Mouse (Mus musculus) hindbrain, embryonic 13.5 days (tissue): ENCODE measurements around the gene Gm20219. TPM values are rescaled to one million over a fixed set of nuclear protein-coding genes. Genes with fewer than 3 reads are reported as not detected.

Experiments
- ATAC-seq: fragments of 200-750 bp; cut with Nextera tagmentation; 2 replicates; pipeline ENCODE4 v1.8.0; 2017; ENCODE audit warnings: moderate TSS enrichment; ENCODE audit not compliant: low FRiP score
- H3K27ac ChIP-seq: fragments of 300-500 bp; sonication (generic); 2 replicates; pipeline ENCODE4 v1.5.1; 2015; ENCODE audit warnings: inconsistent platforms, mild to moderate bottlenecking, moderate library complexity
- H3K27me3 ChIP-seq: fragments of 300-500 bp; sonication (generic); 2 replicates; pipeline ENCODE4 v1.6.1; 2015; ENCODE audit warnings: mild to moderate bottlenecking, inconsistent platforms
- H3K36me3 ChIP-seq: fragments of 300-500 bp; sonication (generic); 2 replicates; pipeline ENCODE4 v1.6.1; 2015; ENCODE audit warnings: mild to moderate bottlenecking, inconsistent platforms
- H3K4me1 ChIP-seq: fragments of 300-500 bp; sonication (generic); replicated peaks from 2 replicates; pipeline ENCODE4 v1.6.1; 2015; ENCODE audit warnings: inconsistent platforms
- H3K4me2 ChIP-seq: fragments of 300-500 bp; sonication (generic); 2 replicates; pipeline ENCODE4 v1.6.1; 2015; ENCODE audit warnings: inconsistent platforms, mild to moderate bottlenecking, moderate library complexity
- H3K4me3 ChIP-seq: fragments of 300-500 bp; sonication (generic); 2 replicates; pipeline ENCODE4 v1.5.1; 2015; ENCODE audit warnings: mild to moderate bottlenecking, inconsistent platforms
- H3K9ac ChIP-seq: fragments of 300-500 bp; sonication (generic); 2 replicates; pipeline ENCODE4 v1.6.1; 2015; ENCODE audit warnings: mild to moderate bottlenecking, inconsistent platforms
- H3K9me3 ChIP-seq: fragments of 300-500 bp; sonication (generic); 2 replicates; pipeline ENCODE4 v1.6.1; 2016; ENCODE audit warnings: inconsistent platforms
- WGBS: fragments of 180-500 bp; shearing (Covaris S2); methylation state at CpG from one replicate; pipeline ENCODE4 v1.1.7; 2015; 5-methylcytosine and 5-hydroxymethylcytosine counted together
- polyA plus RNA-seq: library from polyadenylated mRNA; unstranded; fragments of >200 nt; fragmentation: Nextera tagmentation; extraction: Ambion mirVana; gene quantifications from 2 replicates; pipeline ENCODE4 v1.2.1, GENCODE M21; 2015

Gene Gm20219
- polyA plus RNA-seq, 1 experiment from 2014 or later: 1.8 TPM

DNA sequence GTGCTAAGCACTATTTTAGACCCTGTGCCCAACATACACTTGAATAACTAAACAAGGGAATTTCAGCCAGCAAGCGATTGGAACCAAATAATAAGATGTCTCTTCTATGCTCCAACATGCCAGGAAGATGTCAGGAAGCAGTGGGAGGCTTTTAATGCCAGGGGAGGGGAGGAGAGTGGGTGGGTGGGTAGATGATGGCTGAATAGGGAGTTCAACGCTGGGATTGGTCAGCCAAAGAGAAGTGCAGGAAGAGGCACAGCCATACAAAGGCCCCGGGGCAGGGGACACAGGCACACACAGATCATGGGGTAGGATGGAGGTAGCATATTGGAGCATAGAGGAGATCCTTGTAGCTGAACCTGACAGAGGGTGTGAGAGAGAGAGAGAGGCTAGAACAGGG lies 17.3 kb downstream of the Gm20219 start:
- no peak overlapping the region for H3K9ac ChIP-seq
- H3K9me3 ChIP-seq: no peaks in the 10 kb centered on the region
- peak; percentile 33 for ATAC-seq
- no peak overlapping the region for H3K4me3 ChIP-seq
- peak overlapping the region; percentile 71 for H3K27ac ChIP-seq
- WGBS: 38% methylated on average over 3 of the region's 3 CpGs
- H3K27me3 ChIP-seq: no peaks in the 10 kb centered on the region
- H3K4me1 ChIP-seq: peaks cover 41% of the 10 kb centered on the region
- no peaks in the 10 kb centered on the region for H3K36me3 ChIP-seq
- no peak overlapping the region for H3K4me2 ChIP-seq

DNA sequence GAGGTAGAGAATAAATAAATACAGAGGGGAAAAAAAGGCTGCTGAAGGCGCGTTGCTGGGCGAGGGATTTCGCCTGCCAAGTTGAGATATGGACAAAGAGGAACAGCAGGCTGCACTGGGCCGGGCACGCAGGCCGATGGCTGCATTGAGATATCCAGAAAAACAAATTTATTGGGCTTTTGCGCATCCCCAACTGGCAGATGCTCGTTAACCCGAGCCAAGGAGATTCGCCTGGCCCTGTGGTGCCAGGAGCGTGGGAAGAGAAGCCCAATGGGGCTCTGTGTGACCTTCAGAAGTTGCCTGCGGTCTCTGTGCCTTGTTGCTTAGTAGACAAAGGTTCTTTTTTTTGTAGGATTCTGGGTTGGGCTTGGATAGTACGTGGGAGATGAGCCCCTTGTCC lies 18.0 kb downstream of the Gm20219 start:
- Histone ChIP-seq H3K4me3 (no peak overlapping the region), H3K27ac (peak overlapping the region; percentile 71), H3K36me3 (no peaks in the 10 kb centered on the region), H3K9ac (peak overlapping the region; percentile 21; the same call in 1 of the 2 replicates), H3K4me1 (peaks cover 41% of the 10 kb centered on the region), H3K27me3 (no peaks in the 10 kb centered on the region), H3K4me2 (no peak overlapping the region), H3K9me3 (no peaks in the 10 kb centered on the region)
- WGBS: 36% methylated on average over 14 of the region's 14 CpGs
- peak; percentile 63 for ATAC-seq

DNA sequence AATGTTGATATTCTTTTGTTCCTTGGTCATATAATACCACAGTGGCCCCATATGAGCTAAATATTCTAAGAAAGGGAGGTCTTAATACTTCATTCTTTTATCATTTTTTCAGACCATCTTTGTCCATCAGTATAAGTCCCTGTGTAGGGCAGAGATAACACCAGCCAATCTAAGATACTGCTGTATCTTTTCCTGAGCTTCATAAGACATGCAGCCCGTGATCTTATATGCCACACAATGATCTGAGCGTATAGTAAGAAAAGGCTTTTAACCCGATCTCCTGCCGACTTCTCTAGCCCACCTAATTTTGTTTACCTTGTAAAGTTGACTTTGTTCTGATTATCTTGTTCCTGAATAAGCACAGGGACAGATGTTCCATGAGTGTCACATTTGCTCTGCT lies 29.2 kb downstream of the Gm20219 start:
- Histone ChIP-seq H3K9me3 (no peaks in the 10 kb centered on the region), H3K36me3 (no peaks in the 10 kb centered on the region), H3K27me3 (no peaks in the 10 kb centered on the region), H3K4me3 (no peak overlapping the region), H3K4me2 (no peak overlapping the region), H3K9ac (no peak overlapping the region), H3K4me1 (no peaks in the 10 kb centered on the region), H3K27ac (no peak overlapping the region)
- ATAC-seq: no peak
- 75% methylated on average over 4 of the region's 4 CpGs for WGBS

DNA sequence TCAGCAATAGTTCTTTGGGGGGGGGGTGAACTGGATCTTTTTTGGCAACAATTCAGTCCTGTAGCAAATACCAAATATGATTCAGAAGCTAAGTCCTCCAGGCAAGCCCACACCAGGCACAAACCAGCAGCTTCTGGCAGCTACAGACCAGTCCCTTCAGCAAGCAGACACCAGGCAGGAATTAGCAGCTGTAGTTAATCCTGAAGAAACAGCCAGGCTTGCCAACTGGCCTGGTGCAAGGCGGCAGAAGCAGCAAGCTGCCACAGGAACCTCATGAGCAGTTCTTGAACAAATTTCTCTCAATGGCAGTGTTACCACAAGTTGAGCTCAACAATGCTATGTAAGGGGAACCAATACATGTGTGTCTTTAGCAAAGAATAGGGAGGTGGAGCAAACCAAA lies 31.4 kb downstream of the Gm20219 start:
- Histone ChIP-seq H3K27me3 (no peaks in the 10 kb centered on the region), H3K4me2 (no peak overlapping the region), H3K36me3 (no peaks in the 10 kb centered on the region), H3K9me3 (no peaks in the 10 kb centered on the region), H3K4me1 (no peaks in the 10 kb centered on the region), H3K27ac (no peak overlapping the region), H3K4me3 (no peak overlapping the region), H3K9ac (no peak overlapping the region)
- no peak for ATAC-seq
- 57% methylated on average over 1 of the region's 1 CpGs for WGBS

DNA sequence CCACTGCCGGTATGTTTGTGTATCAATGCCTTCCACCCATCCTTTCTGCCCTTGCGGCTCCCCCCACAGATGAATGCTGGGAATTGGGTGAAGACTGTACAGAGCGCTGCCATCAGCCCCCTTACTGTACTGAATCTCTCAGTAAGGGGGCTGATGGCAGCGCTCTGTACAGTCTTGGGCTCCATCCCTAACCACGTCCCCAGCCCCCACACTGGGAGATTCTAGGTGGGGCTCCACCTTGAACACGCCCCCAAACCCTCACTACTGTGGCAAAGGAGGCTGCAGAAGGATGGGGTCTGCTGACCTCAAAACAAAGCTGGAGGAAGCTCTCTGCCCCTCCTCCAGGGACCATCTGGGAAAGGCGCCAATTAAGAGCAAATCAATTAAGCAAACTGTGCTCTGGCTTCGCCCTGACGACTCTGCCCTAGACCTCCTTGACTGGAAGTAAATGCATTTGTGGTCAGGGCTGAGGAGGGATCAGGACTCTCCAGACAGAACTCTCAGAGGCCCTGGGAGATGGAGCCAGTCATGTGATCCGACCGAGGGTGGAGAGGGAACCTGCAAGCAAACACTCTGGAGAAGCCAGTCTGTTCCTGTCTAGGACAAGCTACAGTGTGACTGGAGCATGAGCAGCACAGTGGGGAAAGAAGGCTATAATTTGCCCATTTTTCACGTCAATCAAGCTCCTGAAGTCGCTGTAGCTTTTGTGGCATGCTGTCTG lies 38.3 kb downstream of the Gm20219 start:
- H3K4me3 ChIP-seq: no peak overlapping the region
- H3K27ac ChIP-seq: peak overlapping the region; percentile 62
- 11% methylated on average over 13 of the region's 13 CpGs for WGBS
- peak; percentile 68 for ATAC-seq
- H3K9me3 ChIP-seq: no peaks in the 10 kb centered on the region; the same call in 1 of the 2 replicates
- H3K4me2 ChIP-seq: peak overlapping the region; percentile 36
- H3K9ac ChIP-seq: peak overlapping the region; percentile 29; the same call in 1 of the 2 replicates
- H3K36me3 ChIP-seq: no peaks in the 10 kb centered on the region
- peaks cover 27% of the 10 kb centered on the region for H3K4me1 ChIP-seq
- peaks cover 38% of the 10 kb centered on the region for H3K27me3 ChIP-seq

DNA sequence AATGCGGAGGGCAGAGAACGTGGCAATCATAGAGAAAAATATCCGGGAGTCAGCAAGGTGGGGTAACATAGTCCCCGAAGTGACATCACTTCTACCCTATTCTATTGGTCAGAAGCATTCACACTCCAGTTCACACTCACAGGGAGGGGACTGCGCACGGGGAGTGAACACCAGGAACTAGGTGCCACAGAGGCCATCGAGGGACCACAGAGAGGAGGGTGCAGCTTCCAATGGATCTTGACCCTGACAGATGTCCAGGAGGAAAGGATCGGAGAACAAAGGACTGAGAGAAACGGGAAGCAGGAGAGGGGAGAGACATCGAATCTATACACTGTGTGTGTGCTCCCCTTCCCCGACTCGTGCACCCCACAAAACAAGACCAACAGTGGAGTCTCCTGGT lies 39.3 kb downstream of the Gm20219 start:
- peaks cover 34% of the 10 kb centered on the region for H3K4me1 ChIP-seq
- peaks cover 47% of the 10 kb centered on the region for H3K27me3 ChIP-seq
- no peak overlapping the region for H3K27ac ChIP-seq
- H3K9me3 ChIP-seq: no peaks in the 10 kb centered on the region; the same call in 1 of the 2 replicates
- no peak overlapping the region for H3K4me2 ChIP-seq
- WGBS: 44% methylated on average over 12 of the region's 12 CpGs
- no peak overlapping the region for H3K4me3 ChIP-seq
- H3K9ac ChIP-seq: peak overlapping the region; percentile 29; the same call in 1 of the 2 replicates
- ATAC-seq: no peak
- no peaks in the 10 kb centered on the region for H3K36me3 ChIP-seq

DNA sequence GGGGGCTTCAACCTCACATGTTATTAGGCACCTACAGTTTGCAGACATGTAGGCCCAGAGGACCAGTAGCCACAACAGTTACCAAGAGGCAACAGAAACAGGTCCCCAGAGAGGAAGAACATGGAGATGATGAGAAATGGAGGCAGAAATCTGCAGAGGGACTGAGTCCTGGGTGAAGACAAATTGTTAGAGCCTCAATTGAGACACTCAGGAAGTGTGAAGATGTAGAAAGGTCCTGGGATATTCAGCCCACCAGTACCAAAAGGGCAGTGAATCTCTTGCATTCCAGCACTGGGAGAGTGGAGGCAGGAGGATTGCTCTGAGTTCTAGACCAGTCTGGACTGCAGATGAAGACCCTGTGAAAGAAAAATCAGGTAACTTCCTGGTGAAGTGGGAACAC lies 39.9 kb downstream of the Gm20219 start:
- Histone ChIP-seq H3K9ac (no peak overlapping the region), H3K4me1 (peaks cover 38% of the 10 kb centered on the region), H3K4me2 (no peak overlapping the region), H3K27ac (no peak overlapping the region), H3K36me3 (no peaks in the 10 kb centered on the region), H3K9me3 (no peaks in the 10 kb centered on the region; the same call in 1 of the 2 replicates), H3K4me3 (no peak overlapping the region), H3K27me3 (peaks cover 51% of the 10 kb centered on the region)
- ATAC-seq: no peak

DNA sequence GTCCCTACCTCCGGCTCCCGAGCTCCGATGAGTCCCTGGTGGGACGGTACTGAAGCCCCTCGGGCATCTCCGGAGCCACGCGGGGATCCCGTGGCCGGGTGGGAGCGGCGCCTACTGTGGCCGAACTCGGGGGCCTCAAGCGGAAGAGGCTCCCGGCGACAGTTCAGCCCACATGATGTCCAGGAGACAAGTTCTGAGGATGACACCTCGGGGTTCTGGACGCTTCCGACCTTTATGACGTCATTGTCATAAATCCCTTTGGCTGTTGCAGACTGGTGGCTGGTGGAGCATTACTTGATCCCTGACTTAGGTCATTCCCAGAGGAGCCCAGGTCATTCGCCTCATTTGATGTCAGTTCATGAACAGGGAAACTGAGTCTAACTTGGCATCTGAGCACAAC lies 41.9 kb downstream of the Gm20219 start, which contains the start of gene Znrf4:
TSS of gene Znrf4 (minus strand) at position 122 of the 400 bp plus-strand sequence.
- H3K4me1 ChIP-seq: peaks cover 56% of the 10 kb centered on the region
- H3K9ac ChIP-seq: peak within 1 kb of the TSS; percentile 49
- WGBS: 60% methylated on average over 22 of the region's 22 CpGs

DNA sequence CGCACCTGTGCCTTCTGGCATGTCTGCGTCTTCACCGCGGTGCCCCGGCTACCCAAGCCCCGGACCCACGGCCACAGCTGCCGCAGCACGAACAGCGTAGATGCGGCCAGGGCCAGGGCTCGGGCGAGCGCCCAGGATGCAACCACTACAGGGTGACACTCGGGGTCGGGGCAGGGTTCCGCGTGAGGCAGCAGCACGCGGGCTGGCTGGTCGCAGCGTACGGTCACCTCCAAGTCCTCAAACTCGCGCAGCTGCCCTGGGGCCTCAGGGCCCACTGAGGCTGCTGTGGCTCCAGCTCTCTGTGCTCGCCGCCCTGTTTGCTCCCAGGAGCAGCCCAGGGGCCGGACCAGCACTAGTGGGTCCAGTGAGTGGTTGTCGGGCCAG lies 42.5 kb downstream of the Gm20219 start:
- H3K27me3 ChIP-seq: peaks cover 55% of the 10 kb centered on the region
- H3K27ac ChIP-seq: no peak overlapping the region
- peak overlapping the region; percentile 22 for H3K4me3 ChIP-seq
- peak overlapping the region; percentile 49 for H3K9ac ChIP-seq
- H3K4me1 ChIP-seq: peaks cover 62% of the 10 kb centered on the region
- H3K36me3 ChIP-seq: no peaks in the 10 kb centered on the region
- peak overlapping the region; percentile 46 for H3K4me2 ChIP-seq
- no peaks in the 10 kb centered on the region; the same call in 1 of the 2 replicates for H3K9me3 ChIP-seq
- WGBS: 19% methylated on average over 29 of the region's 29 CpGs
- no peak for ATAC-seq

More for the DNA sequence above, 41.9 kb downstream of the Gm20219 start, which contains the start of gene Znrf4:
- H3K27me3 ChIP-seq: peaks cover 55% of the 10 kb centered on the region
- no peaks in the 10 kb centered on the region; the same call in 1 of the 2 replicates for H3K9me3 ChIP-seq
- peak within 1 kb of the TSS; percentile 46 for H3K4me2 ChIP-seq
- peak within 1 kb of the TSS; percentile 22 for H3K4me3 ChIP-seq
- H3K36me3 ChIP-seq: no peaks in the 10 kb centered on the region
- ATAC-seq: no peak
- H3K27ac ChIP-seq: no peak within 1 kb of the TSS

DNA sequence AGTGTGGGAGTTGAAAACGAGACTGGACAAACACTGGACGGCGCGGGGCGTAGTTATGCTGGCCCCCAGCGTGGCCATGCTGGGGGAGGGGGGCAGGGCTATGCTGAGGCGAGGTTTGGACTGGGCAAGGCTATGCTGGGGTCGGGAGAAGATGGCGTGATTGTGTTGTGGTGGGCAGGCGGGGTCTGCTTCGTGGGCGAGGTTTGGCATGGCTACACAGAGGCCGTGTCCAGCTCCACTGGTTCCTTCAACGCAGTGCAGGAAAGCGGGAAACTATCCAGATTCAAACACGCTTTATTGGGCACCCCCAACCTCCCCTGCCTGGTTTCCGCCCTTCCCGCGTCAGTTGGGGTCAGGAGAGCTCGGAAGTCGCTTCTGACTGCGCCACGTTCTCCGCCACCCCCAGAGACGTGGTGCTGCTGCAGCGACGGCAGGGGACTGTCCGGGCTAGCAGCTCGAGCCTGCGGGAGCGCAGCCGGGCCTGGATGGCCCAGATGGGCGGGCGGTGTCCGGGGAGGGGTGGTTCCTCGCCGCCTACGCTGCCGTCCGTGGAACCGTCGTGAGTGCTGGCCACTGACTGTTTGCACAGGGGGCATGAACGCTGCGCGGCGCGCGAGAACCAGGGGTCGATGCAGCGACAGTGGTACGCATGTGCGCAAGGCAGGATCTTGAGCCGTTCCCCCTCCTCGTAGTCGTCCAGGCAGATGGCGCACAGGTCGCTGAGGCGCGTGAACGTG lies 43.0 kb downstream of the Gm20219 start:
- Histone ChIP-seq H3K27me3 (peaks cover 55% of the 10 kb centered on the region), H3K4me2 (peak overlapping the region; percentile 46), H3K4me3 (peak overlapping the region; percentile 22), H3K9me3 (no peaks in the 10 kb centered on the region), H3K9ac (peak overlapping the region; percentile 49), H3K36me3 (no peaks in the 10 kb centered on the region), H3K4me1 (peaks cover 64% of the 10 kb centered on the region), H3K27ac (no peak overlapping the region)
- no peak for ATAC-seq
- 6% methylated on average over 60 of the region's 60 CpGs for WGBS

DNA sequence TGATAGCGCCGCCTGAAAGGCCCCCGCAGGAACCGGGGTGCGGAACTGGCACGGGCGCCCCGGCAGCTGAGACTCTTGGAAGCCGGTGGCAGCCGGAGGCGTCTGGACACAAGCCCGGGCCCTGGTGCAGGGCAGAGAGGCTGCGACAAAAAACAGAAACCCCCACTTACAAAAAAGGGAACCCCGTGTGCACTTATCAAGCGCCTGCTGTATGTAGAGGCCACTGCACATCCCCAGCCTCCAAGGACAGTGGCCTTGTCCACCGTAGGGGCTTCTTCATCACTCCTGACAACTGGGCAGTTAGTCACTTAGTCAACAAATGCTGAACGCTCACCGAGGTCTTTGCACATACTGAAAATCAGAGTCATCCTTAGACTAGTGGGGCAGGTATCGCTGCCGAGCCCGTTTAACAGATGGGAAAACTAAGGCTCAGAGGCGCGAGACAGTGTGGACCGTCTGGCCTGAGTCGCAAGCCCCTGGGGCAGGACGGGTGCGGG lies 43.7 kb downstream of the Gm20219 start:
- WGBS: 27% methylated on average over 27 of the region's 27 CpGs
- ATAC-seq: no peak
- Histone ChIP-seq H3K27me3 (peaks cover 55% of the 10 kb centered on the region), H3K36me3 (no peaks in the 10 kb centered on the region), H3K27ac (peak overlapping the region; percentile 55), H3K4me1 (peaks cover 64% of the 10 kb centered on the region), H3K9me3 (no peaks in the 10 kb centered on the region), H3K4me3 (peak overlapping the region; percentile 22; the same call in 1 of the 2 replicates), H3K9ac (peak overlapping the region; percentile 49; the same call in 1 of the 2 replicates), H3K4me2 (peak overlapping the region; percentile 46; the same call in 1 of the 2 replicates)

DNA sequence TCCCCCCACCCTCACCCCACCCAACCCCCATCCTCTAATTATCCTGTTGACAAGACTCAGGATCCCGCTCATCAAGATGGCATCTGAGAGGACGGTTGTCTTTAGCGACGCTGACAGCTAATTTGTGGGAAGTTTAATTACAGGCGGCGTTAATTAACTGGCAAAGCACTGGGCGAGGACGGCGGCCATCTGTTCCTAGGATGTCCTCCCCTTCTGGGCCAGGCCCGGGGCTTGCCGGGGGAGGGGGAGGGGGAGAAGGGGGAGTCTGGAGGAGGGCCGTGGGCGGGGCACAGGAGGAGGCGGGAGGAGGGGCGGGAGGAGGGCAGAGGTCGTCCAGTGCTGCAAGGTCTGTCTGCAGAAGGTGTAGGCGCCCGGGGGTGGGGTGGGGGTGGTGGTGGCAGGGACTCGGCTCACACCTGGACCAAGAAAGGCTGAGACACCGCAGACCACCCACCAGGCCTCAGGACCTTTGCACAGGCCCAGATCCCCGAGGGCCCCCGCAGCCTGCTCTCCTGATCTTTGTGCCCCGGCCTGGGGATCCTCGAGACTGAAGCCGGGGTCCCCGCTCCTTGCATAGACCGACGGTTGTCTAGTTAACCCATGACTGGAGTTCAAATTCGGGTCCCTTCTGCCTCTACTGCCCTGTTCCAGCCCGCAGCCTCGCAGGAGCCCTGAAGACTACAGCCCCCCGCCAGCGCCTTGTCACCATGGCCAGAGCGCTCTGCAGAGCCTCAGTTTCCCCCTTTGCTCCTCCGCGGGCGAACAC lies 44.3 kb downstream of the Gm20219 start:
- H3K4me3 ChIP-seq: no peak overlapping the region
- H3K27me3 ChIP-seq: peaks cover 53% of the 10 kb centered on the region
- peak overlapping the region; percentile 13; the same call in 1 of the 2 replicates for H3K4me2 ChIP-seq
- peak overlapping the region; percentile 69 for H3K27ac ChIP-seq
- H3K9ac ChIP-seq: no peak overlapping the region
- H3K36me3 ChIP-seq: no peaks in the 10 kb centered on the region
- ATAC-seq: peak; percentile 25
- no peaks in the 10 kb centered on the region for H3K9me3 ChIP-seq
- peaks cover 63% of the 10 kb centered on the region for H3K4me1 ChIP-seq
- 5% methylated on average over 30 of the region's 37 CpGs for WGBS
